Mouse (Mus musculus): ENCODE measurements around the gene Osbpl5. TPM values are rescaled to one million over a fixed set of nuclear protein-coding genes. Genes with fewer than 3 reads are reported as not detected.
"Not testable (repeated sequence)": the region's sequence is repeated elsewhere in the genome, so short reads cannot be mapped to it uniquely, and the experiment has no call there.

The Osbpl5 gene
- total RNA-seq, 1 experiment = 13.6 TPM

GRCm38 (mm10) chr7:143649034-143649768 lies 107.6 kb downstream of the Osbpl5 start, which contains the start of gene Tnfrsf22:
Gene Tnfrsf22 (minus strand): TSS chr7:143649661.
- H3K4me1 ChIP-seq (ENCODE audit: control insufficient read depth in 2 of 2, insufficient read depth in 2 of 2, low read length in 2 of 2, poor library complexity in 1 of 2) = no peaks in the 10 kb centered on the region
- TF ChIP-seq CHD2 (IDR thresholded peaks at IDR 0.05; ENCODE audit: low read depth, low read length) (no peak), ZC3H11A (IDR thresholded peaks at IDR 0.05; ENCODE audit: borderline replicate concordance, low read depth, low read length) (no peak), ZNF384 (IDR thresholded peaks at IDR 0.05; ENCODE audit: low read depth, low read length) (no peak), HCFC1 (IDR thresholded peaks at IDR 0.05; ENCODE audit: borderline replicate concordance, insufficient read depth, low read length) (no peak), MAFK (IDR thresholded peaks at IDR 0.05; ENCODE audit: insufficient read depth, low read depth, low read length) (no peak)
- H3K27ac ChIP-seq (ENCODE audit: insufficient read depth, low read depth, low read length, poor library complexity, severe bottlenecking) = no peak within 1 kb of the TSS
- in situ Hi-C loops (cut with MboI; ENCODE audit: low sequenced_read_pairs in 2 of 2, unreplicated experiment in 2 of 2) = no loop called here
- H3K9me3 ChIP-seq (ENCODE audit: control insufficient read depth, insufficient read depth, low read depth, low read length) = no peaks in the 10 kb centered on the region
- no peaks in the 10 kb centered on the region for H3K36me3 ChIP-seq (ENCODE audit: control insufficient read depth, insufficient read depth, low read length, poor library complexity, severe bottlenecking)
- peak within 1 kb of the TSS; percentile 90 to 97 for H3K4me3 ChIP-seq (ENCODE audit: insufficient read depth in 1 of 2, low read depth in 1 of 2, low read length in 2 of 2, poor library complexity in 1 of 2, severe bottlenecking in 1 of 2)
- H3K9ac ChIP-seq (ENCODE audit: insufficient read depth, low read depth, low read length, poor library complexity, severe bottlenecking) = peak within 1 kb of the TSS; percentile 89
- DNase-seq (ENCODE audit: low read depth, low spot score) = peak; percentile 73

DNA sequence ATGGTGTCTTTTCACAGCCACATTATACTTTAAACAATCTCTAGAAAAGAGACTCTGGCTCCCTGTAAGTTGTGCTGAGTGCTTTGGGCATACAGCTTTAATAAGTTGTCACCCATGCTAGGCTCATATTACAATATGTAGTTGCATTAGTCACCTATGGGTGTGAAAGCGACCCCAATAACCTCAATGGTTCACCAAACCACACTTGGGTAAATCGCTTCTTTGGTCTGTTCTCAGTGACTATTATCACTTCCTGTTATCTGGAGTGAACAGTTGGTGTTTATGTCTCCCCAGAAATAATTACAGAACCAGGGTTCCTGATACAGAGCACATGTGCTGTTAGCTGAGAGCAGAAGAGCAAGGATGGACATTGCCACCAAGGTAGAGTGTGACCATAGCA lies 112.8 kb downstream of the Osbpl5 start:
- H3K4me1 ChIP-seq (ENCODE audit: control insufficient read depth in 2 of 2, insufficient read depth in 2 of 2, low read length in 2 of 2, poor library complexity in 1 of 2); H3K9me3 ChIP-seq (ENCODE audit: control insufficient read depth, insufficient read depth, low read depth, low read length); H3K27ac ChIP-seq (ENCODE audit: insufficient read depth, low read depth, low read length, poor library complexity, severe bottlenecking); DNase-seq (ENCODE audit: low read depth, low spot score); in situ Hi-C loops (cut with MboI; ENCODE audit: low sequenced_read_pairs in 2 of 2, unreplicated experiment in 2 of 2); H3K36me3 ChIP-seq (ENCODE audit: control insufficient read depth, insufficient read depth, low read length, poor library complexity, severe bottlenecking); H3K4me3 ChIP-seq (ENCODE audit: insufficient read depth in 1 of 2, low read depth in 1 of 2, low read length in 2 of 2, poor library complexity in 1 of 2, severe bottlenecking in 1 of 2); H3K9ac ChIP-seq (ENCODE audit: insufficient read depth, low read depth, low read length, poor library complexity, severe bottlenecking): not testable (repeated sequence)

Other genes starting within 250 kb of the Osbpl5 start
- 103 and 123 TPM in 2 replicates for gene Nap1l4, start 207.9 kb downstream of the Osbpl5 start, total RNA-seq (2012; rRNA removed)
- gene Cars, start 156.9 kb downstream of the Osbpl5 start, total RNA-seq (2012; rRNA removed) = 153 and 241 TPM in 2 replicates
- 0.11 and 0.18 TPM in 2 replicates for gene Tnfrsf26, start 128.3 kb downstream of the Osbpl5 start, total RNA-seq (2012; rRNA removed)
- gene Tnfrsf22, start 107.3 kb downstream of the Osbpl5 start, total RNA-seq (2012; rRNA removed) = 12.9 and 18.7 TPM in 2 replicates
- gene Tnfrsf23, start 71.1 kb downstream of the Osbpl5 start, total RNA-seq (2012; rRNA removed) = 2.3 and 3.0 TPM in 2 replicates
- not detected in 2 replicates for gene Mrgprg, start 10.0 kb upstream of the Osbpl5 start, total RNA-seq (2012; rRNA removed)
- 0.21 and 0.67 TPM in 2 replicates for gene Mrgpre, start 27.5 kb upstream of the Osbpl5 start, total RNA-seq (2012; rRNA removed)
- 4.9 and 10.8 TPM in 2 replicates for gene Nadsyn1, start 65.9 kb upstream of the Osbpl5 start, total RNA-seq (2012; rRNA removed)
- gene Dhcr7, start 66.2 kb upstream of the Osbpl5 start, total RNA-seq (2012; rRNA removed) = 38.5 and 52.1 TPM in 2 replicates
- not detected in 2 replicates for gene Gm498, start 109.9 kb upstream of the Osbpl5 start, total RNA-seq (2012; rRNA removed)
- gene Shank2, start 244.9 kb upstream of the Osbpl5 start, total RNA-seq (2012; rRNA removed) = 0.94 and 1.3 TPM in 2 replicates

Data from ES-E14 (cell line).